Mouse (Mus musculus): ENCODE data around the gene Greb1. TPM values are rescaled to one million over a fixed set of nuclear protein-coding genes. Genes with fewer than 3 reads are reported as not detected.

Gene Greb1
- 1 to 10 TPM in 1 of 4 experiments, under 1 TPM in 3; 0.16 to 1.2 (median 0.64) TPM for total RNA-seq (2022)

DNA sequence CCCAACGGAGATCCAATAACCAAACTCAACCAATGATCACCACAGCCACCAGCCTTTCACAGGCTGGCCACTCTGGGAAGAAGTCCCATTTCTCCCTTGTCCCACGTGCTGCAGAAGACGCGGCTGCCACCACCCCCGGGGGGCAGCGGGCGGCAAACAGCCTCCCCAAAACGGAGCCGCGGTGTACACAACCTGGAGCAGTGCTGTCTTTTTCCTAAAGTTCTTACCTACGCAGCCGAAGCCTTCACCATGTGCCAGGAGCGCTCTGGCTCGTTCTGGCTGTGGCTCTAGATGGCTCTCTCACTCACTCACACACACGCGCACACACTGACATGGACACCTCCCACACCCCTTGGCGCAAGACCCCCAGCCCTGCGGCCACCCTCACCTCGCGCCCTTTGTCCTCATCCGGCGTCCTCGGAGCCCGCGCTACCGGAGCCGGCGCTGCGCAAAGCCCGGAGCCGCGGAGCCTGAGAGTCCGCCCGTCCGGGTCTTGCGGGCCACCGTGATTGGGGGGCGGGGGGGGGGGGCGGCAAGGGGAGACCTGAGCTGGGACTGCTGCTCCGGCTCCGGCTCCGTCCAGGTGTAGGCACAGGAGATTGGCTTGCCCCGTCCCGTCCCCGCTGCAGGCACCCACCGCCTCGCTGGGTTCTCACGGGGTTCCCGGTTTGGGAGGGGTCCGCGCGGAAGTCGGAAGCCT, at the start of gene Greb1:
Gene Greb1 (minus strand): TSS at position 628 of the 700 bp plus-strand sequence.
- DNase-seq (ENCODE audit: low spot score): no peak

DNA sequence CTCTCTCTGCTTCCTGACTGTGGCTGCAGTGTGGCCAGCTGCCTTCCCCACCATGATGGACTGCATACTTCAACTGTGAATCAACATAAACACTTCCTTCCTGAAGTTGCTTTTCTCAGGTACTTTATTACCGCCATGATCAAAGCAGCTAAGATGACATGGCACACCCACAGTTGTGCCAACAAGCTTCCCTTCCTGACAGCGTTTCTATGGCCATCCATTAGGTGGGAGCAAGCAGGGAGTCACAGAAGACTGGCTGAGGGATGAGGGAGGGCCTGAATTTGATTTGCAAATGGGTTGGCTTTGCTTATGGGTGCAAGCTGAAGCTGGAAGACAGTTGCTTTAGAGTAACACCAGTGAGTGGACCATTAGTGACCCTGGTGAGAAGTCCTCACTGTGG, 49.1 kb upstream of the Greb1 start:
- DNase-seq (ENCODE audit: low spot score): no peak

DNA sequence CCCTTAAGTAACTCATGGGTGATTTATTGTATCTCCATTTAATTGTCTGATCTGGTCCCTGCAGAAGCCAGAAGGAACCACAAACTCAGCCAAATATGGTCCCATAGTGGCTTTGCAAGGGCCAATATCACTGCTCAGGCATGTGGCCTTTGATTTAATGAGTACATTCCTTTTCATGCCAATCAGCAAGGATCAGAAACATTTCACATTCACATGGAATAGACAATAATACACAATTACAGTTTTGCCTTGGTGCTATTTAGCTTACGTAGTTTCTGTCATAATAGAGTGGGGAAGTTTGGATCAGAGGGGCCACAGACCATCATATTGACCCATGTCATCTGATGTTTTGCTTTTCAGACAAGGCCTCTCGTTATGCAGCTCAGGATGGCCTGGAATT, 47.8 kb upstream of the Greb1 start:
- no peak for DNase-seq (ENCODE audit: low spot score)

DNA sequence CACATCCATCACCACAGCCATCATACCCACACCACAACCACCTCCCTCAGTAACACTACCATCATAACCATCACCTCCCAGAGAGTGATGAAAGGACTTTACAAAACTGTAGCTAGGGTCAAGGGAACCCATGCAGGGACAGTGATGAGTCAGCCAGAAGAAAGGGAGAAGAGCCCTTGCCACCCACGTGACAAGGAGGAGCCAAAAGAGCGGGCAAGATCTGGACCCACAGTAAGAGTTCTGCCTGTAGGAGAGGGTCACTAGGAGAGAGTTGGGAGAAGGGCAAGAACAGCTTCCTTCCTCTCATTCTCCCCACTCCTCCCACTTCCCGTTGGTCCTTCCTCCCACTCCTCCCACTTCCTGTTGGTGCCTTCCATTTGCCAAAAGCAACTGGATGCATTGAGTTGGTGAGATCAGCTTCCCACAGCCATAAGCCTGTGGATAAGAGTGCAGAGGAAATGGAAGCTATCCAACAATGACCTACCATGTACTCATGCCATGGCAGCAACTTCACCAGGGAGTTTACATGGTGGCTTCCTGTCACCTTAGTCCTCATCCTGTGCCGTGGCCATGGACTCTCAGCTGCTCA, 46.6 kb upstream of the Greb1 start:
- peak; percentile 50 for DNase-seq (ENCODE audit: low spot score)

DNA sequence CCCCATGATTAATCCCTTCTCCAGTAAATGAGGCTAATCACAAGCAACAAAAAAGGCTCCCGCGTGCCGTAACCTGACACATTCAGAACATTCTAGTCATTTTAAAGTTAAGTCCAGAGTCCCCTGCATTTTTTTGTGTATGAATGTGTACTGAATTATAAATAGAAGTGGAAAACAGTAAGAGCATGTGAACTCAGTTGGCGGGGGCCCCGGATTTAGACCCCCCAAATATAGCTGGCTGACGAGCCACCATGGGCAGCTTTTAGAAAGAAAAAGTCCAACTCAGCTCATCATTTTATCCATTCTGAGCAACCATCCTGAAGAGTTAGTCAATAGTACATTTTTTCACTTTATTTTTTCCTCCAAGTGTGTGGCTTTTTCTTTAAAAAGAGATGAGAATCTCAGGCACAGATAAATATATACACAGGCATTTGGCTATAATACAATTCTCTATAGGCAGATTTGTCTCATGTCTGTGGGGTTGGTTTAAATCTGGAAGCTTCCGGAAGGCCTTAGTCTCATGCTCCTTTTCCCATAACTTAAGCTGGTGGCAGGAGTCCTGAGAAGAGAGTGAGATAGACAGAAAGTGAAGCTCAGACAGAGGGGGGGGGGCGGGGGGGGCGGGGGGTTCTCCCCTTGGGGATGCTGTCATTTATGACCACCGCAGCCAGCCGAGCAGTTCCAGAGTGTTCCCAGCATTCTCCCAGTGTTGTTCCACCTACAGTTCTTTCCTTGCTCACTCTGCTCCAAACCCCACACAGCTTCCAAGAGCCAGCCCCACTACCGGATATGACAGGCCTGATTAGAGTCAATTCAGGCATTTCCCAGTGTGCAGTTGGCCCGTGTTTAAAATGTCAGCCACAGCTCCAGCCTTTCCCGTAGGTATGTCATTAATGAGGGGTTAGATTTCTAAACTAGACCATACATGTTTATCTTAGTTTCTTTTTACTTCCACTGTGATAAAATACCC, 44.2 kb upstream of the Greb1 start:
- peak; percentile 70 for DNase-seq (ENCODE audit: low spot score)

DNA sequence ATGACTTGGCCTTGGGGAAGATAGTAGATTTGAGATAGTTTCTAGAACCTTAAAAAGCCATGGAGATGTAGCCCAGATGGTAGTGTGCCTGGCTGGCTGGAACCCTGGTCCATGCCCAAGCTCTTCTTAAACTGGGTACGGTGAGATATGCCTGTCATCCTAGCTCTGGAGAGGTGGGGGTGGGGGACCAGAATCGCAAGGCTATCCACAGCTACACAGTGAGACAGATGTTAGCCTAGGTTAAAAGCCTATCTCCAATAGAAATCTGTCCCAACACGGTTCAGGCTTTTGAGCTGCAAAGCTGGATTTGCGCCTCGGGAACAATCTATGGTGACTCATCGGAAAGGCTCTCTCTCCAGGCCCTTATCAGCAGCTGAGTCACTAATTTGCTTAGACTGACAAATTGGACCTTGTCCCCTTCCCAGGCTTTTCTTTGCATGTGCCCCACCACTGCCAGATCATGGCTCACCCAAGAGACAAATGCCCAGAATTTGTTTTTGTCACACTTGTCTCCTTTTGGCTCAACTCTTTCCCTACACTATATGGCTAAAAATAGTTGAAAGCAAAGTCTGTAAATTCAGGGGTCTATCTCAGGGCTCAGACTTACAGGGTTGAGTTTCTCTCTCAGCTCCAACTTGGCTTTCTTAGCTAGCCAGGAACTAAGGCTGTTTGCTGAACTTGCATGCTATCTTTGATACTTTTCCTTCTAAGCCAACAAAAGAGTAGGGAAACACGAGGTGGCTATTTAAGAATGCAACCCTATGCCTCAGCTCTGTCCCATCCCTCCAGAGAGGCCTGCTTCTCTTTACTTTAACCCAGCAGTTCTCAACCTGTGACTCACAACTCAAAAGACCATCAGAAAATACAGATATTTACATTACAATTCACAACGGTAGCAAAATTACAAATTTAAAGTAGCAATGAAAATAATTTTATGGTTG, 40.4 kb upstream of the Greb1 start:
- peak; percentile 74 for DNase-seq (ENCODE audit: low spot score)

DNA sequence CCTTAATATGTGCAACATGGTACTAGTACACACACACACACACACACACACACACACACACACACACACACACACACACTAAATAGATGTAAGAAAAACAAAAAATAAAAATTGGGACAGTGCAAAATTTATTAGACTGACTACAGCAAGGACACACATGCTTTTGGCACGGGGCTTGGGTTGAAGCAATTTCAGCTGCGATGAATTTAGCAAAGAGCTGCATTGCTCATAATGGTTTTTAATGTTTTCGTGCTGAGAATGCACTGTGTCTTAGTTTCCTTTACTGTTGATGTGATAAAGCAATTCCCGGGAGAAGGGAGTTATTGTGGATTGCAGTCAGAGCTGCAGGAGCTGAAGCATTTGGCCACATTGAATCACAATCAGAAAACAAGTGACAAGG, 37.1 kb upstream of the Greb1 start:
- no peak for DNase-seq (ENCODE audit: low spot score)

DNA sequence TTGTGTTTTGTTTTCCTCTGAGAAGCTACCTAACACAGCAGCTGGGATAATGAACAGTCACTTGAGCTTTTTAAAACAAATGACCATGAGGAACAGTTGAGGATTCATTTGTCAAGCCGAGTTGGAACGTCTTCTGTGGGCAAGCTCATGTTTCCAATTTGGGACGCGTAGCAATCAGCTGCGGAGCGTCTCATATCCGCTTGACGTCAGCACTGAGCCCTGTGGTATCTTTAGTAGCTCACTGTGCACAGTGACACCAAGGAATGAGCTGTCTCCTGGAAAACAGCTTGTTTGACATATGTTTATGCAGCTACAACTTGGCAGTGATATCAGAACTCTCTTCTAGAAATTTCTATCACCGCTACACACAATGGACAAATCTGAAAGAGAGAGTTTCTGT, 35.5 kb upstream of the Greb1 start:
- DNase-seq (ENCODE audit: low spot score): peak; percentile 91

DNA sequence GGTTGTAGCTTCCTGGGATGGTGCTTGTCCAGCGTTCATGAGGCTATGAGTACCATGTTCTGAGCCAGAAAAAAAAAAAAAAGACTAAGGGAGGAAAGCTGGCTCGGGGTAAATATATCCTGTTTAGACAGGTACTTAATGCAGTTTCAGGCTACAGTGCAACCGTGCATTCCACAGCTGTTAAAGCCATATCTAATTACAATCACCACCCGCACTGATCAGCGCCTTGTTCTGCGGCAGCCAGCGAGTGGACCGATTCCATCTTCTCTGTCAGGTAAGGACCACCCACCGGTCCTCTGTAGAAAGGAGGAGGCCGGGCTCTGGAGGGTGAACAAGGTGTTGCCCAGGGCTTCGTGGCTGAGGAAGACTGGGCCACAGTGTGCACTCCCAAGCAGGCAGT, 34.0 kb upstream of the Greb1 start:
- no peak for DNase-seq (ENCODE audit: low spot score)

DNA sequence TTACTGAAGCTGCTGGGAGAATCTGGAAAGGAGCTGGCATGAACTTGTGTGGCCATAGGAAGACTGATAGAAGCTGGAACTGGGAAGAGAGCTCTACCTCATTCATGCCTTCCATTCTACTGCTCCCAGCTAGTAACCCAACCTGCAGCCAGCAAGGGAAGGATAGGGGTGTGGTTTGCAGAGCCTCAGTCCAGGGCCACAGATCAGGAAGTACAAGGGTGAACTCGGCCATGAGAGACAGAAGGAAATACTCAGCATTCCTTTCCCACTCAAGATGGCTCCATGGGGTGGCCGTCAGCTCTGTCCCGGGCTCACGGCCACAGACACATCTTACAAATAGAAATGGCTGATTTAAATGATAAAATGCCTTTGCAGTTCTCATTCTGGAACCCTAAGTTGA, 30.4 kb upstream of the Greb1 start:
- DNase-seq (ENCODE audit: low spot score): no peak

DNA sequence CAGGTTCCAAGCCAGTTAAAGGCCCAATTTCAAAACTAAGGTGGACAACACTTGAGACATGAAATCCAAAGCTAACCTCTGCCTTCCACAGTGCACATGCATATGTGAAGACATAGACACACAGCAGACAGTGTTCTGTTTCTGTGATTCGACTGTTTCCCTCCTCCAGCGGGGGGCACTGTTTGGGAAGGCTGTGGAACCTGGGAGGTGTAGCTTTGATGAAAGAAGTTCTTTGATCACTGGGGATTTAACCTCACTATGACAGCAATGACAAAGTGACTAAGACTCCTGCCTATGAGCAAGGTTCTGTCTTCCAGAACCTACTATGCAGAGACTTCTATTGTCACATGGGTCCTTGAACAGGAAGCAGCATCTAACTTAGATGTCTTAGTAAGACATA, 29.1 kb upstream of the Greb1 start:
- no peak for DNase-seq (ENCODE audit: low spot score)

DNA sequence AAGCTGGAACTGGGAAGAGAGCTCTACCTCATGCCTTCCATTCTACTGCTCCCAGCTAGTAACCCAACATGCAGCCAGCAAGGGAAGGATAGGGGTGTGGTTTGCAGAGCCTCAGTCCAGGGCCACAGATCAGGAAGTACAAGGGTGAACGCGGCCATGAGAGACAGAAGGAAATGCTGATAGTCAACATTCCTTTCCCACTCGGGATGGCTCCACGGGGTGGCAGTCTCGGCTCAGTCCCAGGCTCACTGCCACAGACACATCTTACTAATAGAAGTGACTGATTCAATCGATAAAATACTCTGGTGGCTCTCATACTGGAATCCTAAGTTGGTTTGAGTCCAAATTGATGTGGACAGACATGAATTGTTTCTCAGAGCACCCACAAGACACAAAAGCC, 27.8 kb upstream of the Greb1 start:
- DNase-seq (ENCODE audit: low spot score): peak; percentile 61

DNA sequence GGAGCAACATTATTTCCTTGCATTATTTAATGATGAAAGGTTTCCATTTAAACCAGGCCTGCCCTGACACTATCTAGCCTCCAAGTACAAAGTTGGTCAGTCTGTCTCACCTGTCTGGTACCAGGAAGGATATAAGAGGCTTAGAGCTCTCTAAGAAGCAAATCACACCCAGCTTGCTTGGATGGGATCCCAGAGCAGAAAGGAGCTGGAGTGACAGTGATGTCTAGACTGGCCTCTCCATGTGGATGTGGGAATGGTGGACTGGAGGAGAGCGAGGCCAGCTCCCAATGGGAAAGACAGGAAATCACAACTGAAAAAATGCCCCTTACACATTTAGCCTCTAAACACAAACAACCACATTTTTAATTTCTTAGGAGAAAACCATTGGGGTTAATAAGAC, 23.0 kb upstream of the Greb1 start:
- DNase-seq (ENCODE audit: low spot score): no peak

DNA sequence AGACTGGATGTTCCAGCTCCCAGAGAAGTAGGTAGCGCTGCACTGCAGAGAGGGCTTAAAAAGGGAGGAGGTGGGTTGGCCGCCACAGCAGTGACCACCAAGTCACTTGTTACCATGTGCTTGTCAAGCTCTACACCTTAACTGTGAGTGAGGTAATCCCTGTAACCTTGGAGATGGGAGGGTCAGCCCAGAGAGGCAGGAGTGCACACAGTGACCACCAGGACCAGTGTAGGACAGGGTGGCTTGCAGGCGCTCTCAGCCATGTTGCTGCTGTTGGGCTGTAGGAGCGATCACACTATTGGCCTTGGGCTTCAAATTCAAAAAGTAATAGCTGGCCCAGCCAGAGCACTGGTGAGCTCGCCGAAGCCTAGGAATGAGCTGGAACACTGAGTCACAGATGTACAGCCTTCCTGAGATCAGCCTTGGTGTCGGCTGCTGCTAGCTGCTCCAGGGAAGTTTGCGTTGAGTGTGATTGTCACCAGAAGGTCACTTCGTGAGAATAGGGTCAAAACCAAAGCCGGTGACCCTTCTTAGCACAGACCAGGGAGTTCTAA, 21.6 kb upstream of the Greb1 start:
- no peak for DNase-seq (ENCODE audit: low spot score)

DNA sequence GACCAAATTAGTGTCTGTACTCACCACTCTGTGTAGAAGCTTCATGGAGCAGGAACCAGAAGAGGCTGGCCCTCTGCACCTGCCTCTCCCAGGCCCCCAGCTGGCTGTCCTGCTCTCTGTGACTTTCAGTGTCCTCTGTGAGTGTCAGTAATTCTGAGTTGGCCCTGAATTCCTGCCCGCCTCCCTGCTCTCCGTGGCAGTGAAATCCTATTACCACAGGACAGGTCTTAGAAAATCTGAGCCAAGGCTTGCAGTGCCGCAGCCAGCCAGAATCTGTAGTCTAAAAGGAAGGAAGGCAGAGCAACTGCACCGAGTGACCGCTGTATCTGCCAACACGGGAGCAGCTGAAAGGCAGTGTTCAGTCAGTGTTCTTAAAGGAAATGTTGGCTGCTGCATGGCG, 20.1 kb upstream of the Greb1 start:
- no peak for DNase-seq (ENCODE audit: low spot score)

DNA sequence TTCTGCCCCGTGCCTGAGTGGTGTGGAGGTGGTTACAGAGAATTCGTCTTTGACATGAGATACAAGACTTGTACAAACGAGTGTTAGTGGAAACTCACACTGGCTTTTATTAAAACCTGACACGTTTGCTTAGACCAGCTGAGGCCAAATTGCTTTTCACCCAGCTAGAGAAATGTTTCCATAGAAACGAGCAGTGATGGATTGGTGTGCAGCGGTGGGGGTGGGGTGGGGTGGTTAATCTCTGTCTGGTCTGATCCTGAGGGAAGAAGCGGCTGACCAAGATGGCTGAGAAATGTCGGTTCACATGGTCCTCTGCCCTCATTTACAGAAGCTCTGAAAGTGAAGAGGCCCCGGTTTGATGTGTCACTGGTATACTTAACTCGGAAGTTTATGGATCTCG, 17.8 kb upstream of the Greb1 start:
- no peak for DNase-seq (ENCODE audit: low spot score)

DNA sequence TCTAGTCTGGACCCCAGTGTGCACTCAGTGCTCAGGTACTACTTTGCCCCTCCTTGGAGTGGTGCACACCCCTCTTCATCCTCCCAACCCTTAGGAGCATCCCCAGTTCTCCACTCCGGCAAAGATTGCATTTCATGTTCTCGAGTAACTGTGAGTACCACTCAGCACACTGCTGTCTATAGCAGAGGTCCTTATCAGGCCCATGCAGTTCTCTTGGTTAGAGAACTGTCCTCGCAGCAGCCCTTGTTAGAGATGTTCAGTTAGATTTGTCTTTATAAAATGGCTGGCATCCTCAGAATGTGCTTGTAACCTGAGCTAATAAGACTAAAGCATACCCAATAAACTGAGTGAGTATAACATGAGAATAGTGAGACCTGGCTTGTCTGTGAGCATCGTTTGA, 16.5 kb upstream of the Greb1 start:
- DNase-seq (ENCODE audit: low spot score): no peak

DNA sequence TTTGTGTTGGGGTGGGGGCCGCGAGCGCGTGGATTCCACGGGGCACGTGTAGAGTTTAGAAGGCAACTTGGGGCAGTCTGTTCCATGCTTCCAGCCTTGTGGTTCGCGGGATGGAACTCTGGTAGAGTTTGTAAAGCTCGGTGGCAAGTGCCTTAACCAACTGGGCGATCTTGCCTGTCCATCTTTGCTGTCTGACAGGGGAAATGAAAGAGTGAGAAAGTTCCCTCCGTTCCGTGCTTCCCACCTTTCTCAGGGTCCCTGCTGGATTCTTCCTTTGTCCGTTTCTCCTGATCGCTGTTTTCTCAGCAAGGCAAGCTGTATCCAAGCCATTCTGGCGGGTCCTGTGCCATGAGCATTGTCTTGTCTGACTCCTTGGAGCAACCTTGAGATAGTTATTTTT, 10.8 kb upstream of the Greb1 start:
- DNase-seq (ENCODE audit: low spot score): no peak

DNA sequence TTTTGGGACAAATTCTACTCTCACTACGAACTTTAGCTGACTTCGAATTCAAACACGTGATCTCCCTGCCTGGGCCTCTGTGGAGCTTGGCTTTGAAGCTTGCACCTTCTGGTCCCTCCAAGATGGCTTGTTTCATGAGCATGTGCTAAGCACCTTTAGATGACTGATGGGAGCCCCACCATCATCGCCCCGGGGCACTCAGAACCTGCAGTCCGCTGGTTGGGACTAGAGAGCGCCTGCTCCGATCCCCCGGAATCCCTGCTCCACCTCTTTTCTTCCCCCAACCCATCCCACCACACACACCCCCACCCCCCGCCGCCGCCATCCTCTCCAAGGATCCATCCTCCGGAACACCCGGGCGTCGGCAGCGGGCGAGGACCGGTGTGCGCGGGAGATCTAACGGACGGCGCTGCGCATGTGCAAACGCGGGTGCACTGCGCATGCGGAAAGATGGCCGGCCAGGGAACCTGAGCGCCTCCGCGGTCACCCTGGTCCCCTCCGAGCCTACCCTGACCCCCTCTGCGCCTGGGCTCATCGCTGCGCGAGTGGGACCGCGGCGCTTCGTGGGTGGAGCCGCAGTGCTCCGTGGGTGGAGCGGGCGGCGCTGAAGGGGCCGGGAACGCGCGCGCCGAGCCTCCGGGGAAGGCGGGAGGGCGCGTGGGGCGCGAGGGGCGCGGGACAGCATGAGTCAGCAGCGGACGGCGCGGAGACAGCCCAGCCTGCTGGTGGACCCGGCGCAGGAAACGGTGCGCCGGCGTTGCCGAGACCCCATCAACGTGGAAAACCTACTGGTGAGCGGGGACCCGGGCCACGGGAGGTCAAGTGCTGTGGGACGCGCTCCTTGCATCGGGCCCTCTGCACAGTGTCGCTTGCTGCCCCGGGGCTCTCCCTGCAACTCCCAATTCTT, 10.1 kb upstream of the Greb1 start, which contains the start of gene E2f6:
Gene E2f6 (plus strand): TSS at position 439 of the 907 bp plus-strand sequence.
- DNase-seq (ENCODE audit: low spot score): peak; percentile 81

DNA sequence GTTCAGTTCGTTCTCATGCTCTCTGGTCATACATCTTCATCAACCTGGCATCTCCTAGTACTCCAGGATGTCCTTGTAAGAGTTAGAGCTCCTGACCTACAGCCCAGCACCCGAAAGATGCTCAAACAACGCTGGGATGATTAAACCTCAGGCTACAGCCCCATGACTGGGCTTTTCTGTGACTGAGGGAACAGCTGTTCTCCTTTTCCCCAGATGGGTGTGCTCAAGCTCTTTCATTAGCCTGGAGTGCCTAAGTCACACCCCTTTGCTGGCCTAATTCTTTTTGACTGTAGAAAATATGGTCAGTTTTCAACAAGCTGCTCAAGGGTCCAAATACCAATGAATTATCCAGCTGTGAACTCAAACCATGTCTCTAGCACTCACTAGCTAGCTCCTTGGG, 7.4 kb upstream of the Greb1 start:
- DNase-seq (ENCODE audit: low spot score): no peak

Data from heart, adult 8-10 months (tissue).